Mouse (Mus musculus) thymus, postnatal 25 days (tissue): ENCODE data around the gene Snrpd3.
"Not testable (repeated sequence)": the region's sequence is repeated elsewhere in the genome, so short reads cannot be mapped to it uniquely, and the experiment has no call there.

Experiments used
- DNase-seq: peaks from one replicate; pipeline ENCODE4 v3.0.0; 2022

Snrpd3 gene

DNA sequence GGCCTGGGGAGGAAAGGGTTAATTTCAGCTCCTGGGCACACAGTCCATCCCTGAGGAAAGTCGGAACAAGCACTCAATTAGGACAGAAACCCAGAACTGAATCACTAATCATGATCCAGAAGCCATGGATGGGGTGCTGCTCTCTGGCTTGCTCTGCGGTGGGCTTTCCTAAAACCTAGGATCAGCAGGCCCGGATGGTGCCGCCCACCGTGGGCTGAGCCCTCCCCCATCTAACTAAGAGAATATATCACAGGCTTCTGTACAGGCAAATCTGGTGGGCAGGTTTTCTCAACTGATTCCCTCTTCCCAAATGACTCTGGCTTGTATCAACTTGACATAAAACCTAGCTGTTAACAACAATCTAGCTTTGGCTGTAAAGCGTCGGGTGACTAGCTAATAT lies 30.6 kb downstream of the Snrpd3 start:
- no peak for DNase-seq

DNA sequence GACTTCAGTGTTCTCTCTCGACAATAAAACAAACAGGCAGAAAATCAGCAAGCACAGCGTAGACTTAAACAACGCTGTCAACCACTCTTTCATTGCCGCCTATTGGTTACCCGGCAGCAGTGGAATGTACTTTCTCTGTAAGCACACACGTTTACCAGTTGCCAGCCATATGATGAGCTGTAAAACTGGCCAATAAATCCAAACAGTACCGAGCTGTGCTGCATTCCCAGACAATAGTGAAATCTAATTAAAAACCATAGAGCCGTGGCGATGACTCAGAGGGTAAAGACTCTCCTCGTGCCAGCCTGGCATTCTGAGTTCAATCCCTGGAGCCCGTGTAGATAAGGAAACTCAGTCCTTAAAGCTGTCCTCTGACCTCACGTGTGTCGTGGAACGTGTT lies 31.1 kb downstream of the Snrpd3 start:
- no peak for DNase-seq

GRCm38 (mm10) chr10:75549886-75550285 lies 32.5 kb downstream of the Snrpd3 start:
- DNase-seq, result no peak

DNA sequence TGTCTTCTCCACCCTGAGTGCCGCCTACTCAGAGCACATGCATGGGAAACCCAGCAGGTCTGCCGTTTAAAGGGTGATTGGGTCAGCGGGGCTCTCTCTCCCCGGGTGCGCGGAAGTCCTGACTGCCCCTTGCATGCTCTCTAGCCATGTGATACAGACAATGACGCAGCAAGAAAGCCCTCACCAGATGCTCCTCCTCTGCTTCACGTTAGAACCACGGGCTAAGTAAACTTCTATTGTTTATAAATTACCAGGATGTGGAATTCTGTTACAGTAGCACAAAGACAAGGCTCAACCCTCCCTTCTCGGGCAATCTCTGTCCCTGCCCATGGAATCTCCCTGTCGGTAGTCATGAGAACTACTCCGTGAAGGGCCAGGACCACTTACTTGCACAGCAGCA lies 33.8 kb downstream of the Snrpd3 start:
- DNase-seq, result no peak

DNA sequence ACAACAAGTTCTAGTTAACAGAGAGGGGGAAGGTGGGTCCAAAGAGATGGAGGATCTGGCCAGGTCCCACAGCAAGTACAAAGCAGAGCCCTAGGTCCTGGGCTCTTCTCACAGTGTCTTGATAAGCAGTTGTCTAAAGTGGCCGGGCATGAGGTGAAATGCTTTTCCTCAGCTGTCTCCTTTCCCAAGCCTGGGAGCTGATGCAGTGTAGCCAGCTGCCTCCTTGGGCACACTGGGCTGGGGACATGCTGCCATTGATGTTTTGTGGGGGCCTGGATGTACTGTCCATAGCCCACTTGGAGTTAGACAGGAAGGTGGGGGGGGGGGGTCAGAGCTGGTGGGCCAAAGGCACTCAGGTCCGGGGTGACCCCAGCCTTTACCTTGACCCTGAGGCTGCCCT lies 34.8 kb downstream of the Snrpd3 start:
- no peak for DNase-seq

DNA sequence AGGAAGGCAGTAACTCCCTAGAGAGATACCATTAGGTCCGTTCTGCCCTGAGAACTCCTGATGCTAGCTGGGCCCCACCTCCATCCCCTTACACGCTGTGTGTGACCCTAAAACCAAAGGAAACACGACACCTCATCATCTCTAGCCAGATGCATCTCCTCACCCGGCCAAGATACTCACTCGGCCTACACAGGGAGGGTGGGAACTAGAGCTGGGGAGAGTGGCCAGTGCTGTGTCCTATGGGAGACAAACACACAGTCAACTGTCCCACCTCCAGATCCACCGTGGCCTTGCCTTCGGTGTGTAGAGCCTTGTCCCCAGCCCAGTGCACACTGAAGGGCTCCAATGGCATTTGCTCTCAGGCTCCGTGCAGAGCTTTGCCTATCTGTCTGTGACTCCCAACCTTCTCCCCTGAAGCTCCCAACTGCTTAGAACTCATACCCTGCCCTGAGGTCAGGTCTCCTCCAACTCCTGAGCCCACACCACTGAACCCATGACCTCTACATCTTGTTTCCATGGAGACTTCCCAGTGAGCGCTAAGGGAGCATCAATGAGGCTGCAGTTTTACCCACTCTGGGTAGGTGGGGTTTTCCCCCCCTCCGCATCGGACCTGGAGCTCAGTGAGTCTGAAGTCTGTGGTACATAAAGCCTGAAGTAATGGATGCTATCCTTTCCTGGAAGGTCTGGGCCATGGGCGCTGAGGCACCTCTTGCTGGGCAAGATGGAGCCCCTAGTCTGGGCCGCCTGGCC lies 35.5 kb downstream of the Snrpd3 start:
- no peak for DNase-seq

DNA sequence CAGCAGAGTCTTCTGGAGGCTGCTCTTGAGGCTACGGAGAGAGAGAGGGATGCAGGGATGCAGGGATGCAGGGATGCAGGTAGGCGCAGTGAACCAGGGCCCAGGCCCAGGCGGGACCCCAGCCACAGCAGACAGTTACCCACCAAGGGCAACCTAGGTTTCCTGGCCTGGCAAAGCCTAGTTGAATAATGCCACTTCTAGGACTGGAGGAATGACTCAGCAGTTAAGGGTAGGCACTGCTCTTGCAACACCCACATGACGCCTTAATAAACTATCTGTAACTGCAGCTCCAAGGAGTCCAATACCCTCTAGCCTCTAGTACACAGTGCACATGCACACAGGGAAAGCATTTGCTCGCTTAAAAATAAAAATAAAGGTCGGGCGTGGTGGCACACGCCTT lies 36.7 kb downstream of the Snrpd3 start:
- DNase-seq, result no peak

DNA sequence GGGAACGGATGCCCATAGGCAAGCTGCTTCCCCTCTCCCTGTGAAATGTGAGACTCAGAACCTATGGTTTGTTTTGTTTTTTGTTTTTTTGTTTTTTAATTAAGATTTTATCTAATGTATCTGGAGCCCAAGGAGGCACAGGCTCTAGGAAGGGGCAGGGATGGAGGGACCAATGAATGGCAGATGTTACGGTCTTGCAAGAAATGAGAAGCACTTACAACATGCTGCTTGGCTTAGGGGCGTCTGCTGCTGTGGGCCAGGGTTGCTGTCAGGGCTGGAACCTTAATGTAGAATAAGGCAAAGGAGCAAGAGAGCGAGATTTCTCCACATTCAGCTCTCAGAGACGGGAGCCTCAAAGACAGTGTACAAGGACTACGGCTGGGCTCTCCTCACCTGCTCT lies 38.2 kb downstream of the Snrpd3 start:
- no peak for DNase-seq

DNA sequence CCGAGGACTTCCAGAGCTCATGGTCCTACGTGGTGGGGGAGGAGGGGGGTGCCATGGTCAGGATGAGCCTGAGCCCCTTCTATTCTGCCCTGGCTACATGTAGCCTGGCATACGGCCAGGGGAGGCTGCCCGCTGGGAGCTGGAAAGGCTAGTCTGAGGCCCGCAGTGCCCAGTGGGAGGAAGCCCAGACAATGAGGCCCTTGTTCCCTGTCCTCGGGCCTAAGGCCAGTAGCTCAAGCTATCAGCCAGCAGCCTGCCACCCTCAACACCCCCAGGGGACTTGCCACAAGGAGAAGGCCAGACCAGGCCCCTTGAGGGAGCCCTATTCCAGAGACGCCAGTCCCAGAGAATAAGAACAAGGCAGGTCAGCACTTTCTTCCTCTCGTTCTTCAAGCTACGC lies 38.7 kb downstream of the Snrpd3 start:
- no peak for DNase-seq

GRCm38 (mm10) chr10:75558515-75558914 lies 41.2 kb downstream of the Snrpd3 start:
- DNase-seq, result no peak

DNA sequence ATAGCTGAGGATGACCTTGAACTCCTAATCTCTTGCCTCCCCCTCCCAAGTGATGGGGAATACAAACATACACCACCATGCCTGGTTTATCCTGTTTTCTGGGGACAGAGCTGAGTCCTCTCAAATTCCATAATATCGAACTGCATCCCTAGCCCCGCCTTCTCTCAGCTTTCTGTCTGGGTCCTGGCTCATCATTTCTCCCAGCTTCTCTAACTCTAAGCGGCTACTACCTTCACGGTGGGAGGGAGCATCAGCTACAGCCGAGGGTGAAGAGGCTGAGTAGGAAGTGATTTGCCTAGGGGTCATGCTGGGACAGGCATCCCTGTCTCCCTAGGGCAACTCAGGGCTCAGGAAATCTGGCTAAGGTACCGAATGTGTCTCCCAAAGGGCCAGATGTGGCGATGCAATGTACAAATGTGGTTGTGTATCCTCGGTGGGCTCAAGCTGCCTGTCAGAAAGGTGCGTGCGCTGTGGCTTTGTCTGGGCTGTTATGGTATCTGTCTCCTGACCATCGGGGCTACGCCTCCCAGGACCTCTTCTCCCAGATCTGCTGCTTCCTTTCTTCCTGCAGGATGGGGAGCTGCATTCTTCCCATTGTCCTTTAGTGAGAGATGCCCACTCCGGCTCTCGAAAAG lies 41.8 kb downstream of the Snrpd3 start:
- DNase-seq, result no peak

DNA sequence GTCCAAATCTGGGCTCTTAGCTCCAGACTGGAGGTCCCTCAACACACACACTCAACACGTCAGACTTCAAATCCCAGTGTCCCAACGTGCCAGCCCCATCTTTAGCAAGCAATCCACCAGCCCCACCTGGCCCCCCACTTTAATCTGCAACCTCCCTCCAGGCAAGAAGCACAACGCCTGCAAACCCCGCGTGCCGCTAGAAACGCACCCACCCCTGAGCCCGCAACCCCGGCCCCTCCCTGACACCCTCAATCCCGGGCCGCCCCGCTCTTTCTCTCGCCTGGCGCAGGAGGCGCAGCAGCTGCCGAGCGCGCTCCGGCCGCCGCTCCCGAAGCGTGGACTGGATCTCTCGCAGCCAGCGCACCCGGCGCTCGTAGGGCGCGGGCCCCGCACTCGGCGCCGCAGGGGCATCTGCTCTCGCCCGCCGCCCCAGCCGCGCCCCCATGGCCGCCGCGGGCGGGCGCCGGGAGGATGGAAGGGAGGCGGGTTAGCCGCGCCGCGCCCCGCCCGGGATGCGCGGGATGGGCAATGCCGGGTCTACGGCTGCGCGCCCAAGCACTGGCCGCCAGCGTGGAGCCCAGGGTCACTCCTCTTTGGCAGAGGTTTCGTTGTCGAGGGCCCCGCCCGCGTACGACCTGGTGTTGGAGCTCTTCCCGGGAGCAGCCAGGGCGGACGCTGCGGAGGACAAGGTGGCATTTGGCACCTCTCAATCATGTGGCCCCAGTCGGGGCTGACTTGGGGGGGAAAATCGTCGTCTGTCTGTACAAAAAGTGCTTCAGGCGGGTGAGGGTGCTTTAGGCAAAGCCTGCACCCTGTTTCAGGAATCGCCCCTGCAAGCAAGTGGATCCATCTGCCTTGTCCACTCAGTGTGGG lies 42.6 kb downstream of the Snrpd3 start, which contains the start of gene Lrrc75b:
Gene Lrrc75b (minus strand): TSS at position 655 of the 873 bp plus-strand sequence.
- peak; percentile 11 for DNase-seq

GRCm38 (mm10) chr10:75560549-75560899 lies 43.2 kb downstream of the Snrpd3 start:
- no peak for DNase-seq

DNA sequence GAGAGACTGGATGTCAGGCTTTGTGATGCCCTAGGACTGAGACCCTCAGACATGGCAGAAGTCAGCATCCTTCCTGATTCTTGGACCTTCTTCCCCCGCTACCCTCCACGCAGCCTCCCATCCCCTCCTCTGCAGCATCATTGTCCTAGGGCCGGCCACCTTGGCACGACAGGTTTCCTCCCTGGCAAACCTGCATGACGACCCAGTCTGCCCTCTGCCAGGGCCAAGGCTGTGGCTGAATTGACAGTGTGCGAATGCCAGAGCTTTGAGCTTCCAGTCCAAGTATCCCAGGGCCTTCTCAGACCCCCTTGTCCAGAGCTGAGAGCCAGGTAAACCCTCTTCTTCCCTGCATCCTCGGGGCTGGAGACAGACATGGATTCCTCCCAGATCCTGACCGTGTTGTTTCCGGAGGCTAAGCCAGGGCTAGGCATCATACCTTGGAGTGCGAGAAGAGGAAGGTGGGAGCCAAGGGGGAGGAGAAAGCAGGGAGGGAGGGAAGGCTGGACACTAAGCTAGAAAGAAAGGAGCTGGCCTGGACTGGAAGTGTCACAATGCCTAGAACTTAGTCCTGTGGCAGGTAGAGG lies 43.8 kb downstream of the Snrpd3 start, which contains the start of gene Ggt1:
Gene Ggt1 (plus strand): TSS at position 534 of the 584 bp plus-strand sequence.
- no peak for DNase-seq

DNA sequence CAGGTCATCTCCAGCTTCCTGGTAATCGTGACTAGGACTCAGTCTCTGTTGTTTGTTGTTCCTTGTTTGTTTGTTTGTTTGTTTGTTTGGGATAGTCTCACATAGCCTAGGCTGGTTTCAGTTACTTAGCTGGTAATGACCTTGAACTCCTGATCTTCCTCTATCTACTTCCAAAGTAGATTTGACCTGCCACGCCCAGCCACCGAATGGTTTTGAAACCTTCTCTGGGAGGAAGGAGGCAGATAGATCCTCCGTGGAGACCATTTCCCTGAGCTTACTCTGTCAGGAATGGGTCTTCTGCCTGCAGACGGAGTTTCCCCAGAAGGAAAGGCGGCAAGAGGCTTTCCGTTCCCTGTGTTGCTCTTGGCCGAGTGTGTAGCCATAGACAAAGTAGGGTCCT lies 45.2 kb downstream of the Snrpd3 start:
- DNase-seq, result no peak

- DNase-seq, result no peak
Measured at GRCm38 (mm10) chr10:75564687-75565265, 47.4 kb downstream of the Snrpd3 start.

- peak; percentile 81 for DNase-seq
Measured at GRCm38 (mm10) chr10:75565436-75565835, 48.1 kb downstream of the Snrpd3 start.

DNA sequence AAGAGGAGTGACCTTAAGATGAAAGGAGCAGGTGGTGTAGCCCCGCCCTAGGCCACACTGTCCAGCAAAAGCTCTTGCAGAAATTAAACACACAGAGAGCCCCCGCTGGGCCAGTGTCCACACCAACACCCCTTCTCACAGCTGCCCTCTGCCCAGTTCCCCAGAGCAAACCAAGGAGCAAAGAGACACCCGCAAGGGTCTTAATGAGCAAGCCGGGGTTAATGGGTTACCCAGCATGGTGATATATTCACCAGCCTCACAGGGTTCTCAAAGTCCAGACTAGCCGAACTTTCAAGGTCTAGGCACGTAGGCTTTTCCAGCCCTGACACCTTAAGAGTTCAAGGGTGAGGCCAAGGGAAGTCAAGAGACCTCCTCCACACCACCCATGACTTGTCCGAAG lies 48.6 kb downstream of the Snrpd3 start:
- DNase-seq, result no peak

DNA sequence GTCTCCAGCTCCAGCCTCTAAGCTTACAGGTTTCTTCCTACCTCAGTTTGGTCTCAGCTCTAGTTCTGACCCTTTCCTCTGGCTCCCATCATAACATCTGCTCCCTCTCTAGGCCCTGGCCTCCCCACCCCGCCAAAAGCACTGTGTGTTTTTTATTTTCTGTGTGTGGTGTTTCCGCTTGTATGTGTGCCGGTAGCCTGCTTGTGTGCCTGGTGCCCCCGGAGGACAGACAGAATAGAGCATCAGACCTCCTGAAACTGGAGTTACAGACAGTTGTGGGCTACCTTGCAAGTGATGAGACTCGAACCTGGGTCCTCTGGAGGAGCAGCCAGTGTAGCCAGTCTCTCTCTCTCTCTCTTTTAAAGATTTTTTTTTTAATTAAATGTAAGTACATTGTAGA lies 49.0 kb downstream of the Snrpd3 start:
- peak; percentile 36 for DNase-seq

GRCm38 (mm10) chr10:75566765-75567164 lies 49.4 kb downstream of the Snrpd3 start:
- not testable (repeated sequence) for DNase-seq

DNA sequence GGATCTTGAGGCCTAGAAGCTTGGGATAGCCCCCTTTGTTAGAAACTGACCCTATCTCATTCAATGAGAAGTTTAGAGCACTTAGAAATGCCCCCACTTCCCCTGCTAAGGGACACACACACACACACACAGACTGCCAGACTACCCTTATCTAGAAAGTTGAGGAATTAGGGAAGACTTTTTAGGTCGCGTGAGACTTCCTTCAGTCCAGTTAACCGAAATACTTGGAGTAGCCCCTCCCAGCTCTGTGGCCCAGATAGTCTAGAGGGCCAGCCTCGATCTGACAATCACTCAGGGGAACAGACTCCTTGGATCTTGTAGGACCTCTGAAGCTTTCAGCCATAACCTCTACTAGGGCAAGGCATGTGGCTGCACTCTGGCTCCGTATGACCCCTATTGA lies 50.7 kb downstream of the Snrpd3 start:
- no peak for DNase-seq

DNA sequence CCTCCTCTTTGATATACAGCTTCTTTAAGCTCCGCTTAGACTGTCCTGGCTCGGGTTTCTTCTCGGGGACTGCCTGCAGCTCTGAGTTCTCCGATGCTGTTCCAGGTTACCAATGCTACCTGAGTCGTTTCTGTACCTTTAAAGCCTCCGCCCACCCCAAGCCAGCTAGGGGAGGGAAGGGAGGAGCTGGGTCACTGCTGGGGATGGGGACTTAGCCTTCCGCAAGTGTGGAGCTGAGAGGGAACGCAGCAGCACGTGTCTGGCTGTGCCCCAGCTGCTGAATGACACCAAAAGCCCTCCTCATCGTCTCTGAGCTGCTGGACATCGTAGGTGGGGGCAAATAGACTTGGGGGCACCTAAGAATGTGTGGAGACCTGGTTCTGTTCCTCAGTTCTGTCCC lies 51.1 kb downstream of the Snrpd3 start:
- DNase-seq, result no peak

GRCm38 (mm10) chr10:75568851-75569250 lies 51.5 kb downstream of the Snrpd3 start:
- DNase-seq, result no peak
